Mouse (Mus musculus): ENCODE results near the gene Gm2381.
"Not testable (repeated sequence)": the region's sequence is repeated elsewhere in the genome, so short reads cannot be mapped to it uniquely, and the experiment has no call there.

Gm2381 gene

GRCm38 (mm10) chr7:42866801-42867458 lies at the start of gene Gm2381:
Gene Gm2381 (minus strand): TSS chr7:42867234.
- DNase-seq = not testable (repeated sequence)

GRCm38 (mm10) chr7:42898067-42898466 lies 31.0 kb upstream of the Gm2381 start:
- not testable (repeated sequence) for DNase-seq

- no peak for DNase-seq
These were observed 11.1 kb upstream of the Gm2381 start for GRCm38 (mm10) chr7:42878090-42878489.

DNA sequence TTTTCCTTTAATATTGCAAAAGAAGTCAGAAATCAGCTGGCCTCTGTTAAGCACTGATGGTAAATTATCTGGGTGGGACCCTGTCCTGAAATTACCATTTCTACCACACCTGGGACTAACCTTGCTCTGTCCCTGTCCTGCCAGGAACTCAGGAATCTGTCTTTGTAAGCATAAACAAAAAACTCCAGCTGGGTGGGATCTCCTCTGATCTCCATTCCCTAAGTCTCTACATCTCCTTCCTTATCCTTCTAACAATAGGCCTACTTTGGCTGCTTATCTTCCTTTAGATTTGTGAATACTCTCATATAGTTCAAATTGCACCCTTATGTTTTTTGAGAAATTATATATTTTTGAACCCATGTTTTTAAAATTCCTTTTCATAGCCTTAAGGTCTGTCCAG lies 28.7 kb downstream of the Gm2381 start:
- not testable (repeated sequence) for DNase-seq

- DNase-seq = no peak
These were observed 34.8 kb downstream of the Gm2381 start for GRCm38 (mm10) chr7:42832221-42832620.

- DNase-seq = not testable (repeated sequence)
These were observed 73.6 kb downstream of the Gm2381 start, which contains the start of gene Vmn2r62 for GRCm38 (mm10) chr7:42793425-42793824. Gene Vmn2r62 (minus strand): TSS chr7:42793525.
